Mouse (Mus musculus): ENCODE results near the gene Abcb11.
"Not testable (repeated sequence)": the region's sequence is repeated elsewhere in the genome, so short reads cannot be mapped to it uniquely, and the experiment has no call there.

DNA sequence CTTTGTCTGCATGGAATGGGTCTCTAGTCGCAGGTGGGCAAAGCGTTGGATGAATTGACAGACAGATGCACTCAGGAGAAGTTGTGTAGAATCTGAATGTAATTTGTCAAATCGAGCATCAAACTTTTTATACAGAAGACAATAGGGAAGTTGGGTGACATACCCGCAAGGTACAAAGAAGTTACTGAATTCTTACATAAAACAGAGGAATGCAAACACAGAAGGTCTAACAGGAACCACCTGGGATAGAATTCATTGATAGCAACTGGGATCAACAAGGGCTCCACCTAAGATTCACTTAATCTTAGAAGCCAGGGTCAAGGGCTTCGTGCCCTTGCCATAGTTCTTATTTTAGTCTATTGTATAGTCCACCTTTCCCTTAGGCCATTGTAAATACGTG is 41.8 kb downstream of the Abcb11 start:
- not testable (repeated sequence) for TF ChIP-seq EP300, CTCF (IDR thresholded peaks at IDR 0.05)

Measured in lung, postnatal 0 days (tissue).